Mouse (Mus musculus) spleen, adult 2 months (tissue): ENCODE measurements around the gene Tmub2. TPM values are rescaled to one million over a fixed set of nuclear protein-coding genes. Genes with fewer than 3 reads are reported as not detected.

Source experiments
- DNase-seq, 2 experiments: peaks; one replicate each; pipeline versions ENCODE4 v3.0.0 to v3.0.0-alpha.2; 2012 to 2021; ENCODE audit warnings: low spot score in 2 of 2, low read depth in 1 of 2
- H3K27ac ChIP-seq: fragments of 200-500 bp; 2 replicates; pipeline ENCODE4 v1.5.1; 2012; ENCODE audit warnings: low read length, inconsistent platforms; ENCODE audit not compliant: insufficient read depth
- H3K27me3 ChIP-seq: fragments of 200-500 bp; 2 replicates; pipeline ENCODE4 v1.6.1; 2012; ENCODE audit warnings: mild to moderate bottlenecking, moderate library complexity, low read length, inconsistent platforms; ENCODE audit not compliant: control insufficient read depth, insufficient read depth
- H3K36me3 ChIP-seq: fragments of 200-500 bp; 2 replicates; pipeline ENCODE4 v1.6.1; 2012; ENCODE audit warnings: mild to moderate bottlenecking, low read length, inconsistent platforms; ENCODE audit not compliant: control insufficient read depth, insufficient read depth
- H3K4me1 ChIP-seq: fragments of 200-500 bp; 2 replicates; pipeline ENCODE4 v1.6.1; 2011; ENCODE audit warnings: inconsistent platforms; ENCODE audit not compliant: control insufficient read depth, insufficient read depth, insufficient read length
- H3K4me3 ChIP-seq: fragments of 200-500 bp; 2 replicates; pipeline ENCODE4 v1.5.1; 2011; ENCODE audit warnings: mild to moderate bottlenecking, inconsistent platforms; ENCODE audit not compliant: insufficient read depth, insufficient read length; ENCODE audit errors: extremely low read depth
- CTCF ChIP-seq: fragments of 200-500 bp; IDR thresholded peaks from 2 replicates; pipeline ENCODE4 v1.5.1; 2011; ENCODE audit warnings: mild to moderate bottlenecking, inconsistent platforms; ENCODE audit not compliant: insufficient read depth, insufficient read length, insufficient replicate concordance; ENCODE audit errors: extremely low read depth
- POLR2A ChIP-seq: fragments of 200-500 bp; IDR thresholded peaks from 2 replicates; pipeline ENCODE4 v1.6.1; 2011; ENCODE audit warnings: low read depth, low read length, inconsistent platforms
- WGBS: fragments of 180-500 bp; shearing (Covaris S2); methylation state at CpG from one replicate; pipeline ENCODE4 v1.1.7; 2018; 5-methylcytosine and 5-hydroxymethylcytosine counted together
- polyA plus RNA-seq: library from polyadenylated mRNA; depleted of rRNA; stranded (reverse); fragments of >200 nt; gene quantifications from 2 replicates; pipeline ENCODE4 v1.2.3, GENCODE M21; 2012

Gene Tmub2
- polyA plus RNA-seq, 1 experiment: 31.6 TPM

- Histone ChIP-seq H3K27me3 (no peaks in the 10 kb centered on the region), H3K4me1 (peaks cover 22% of the 10 kb centered on the region; the same call in 1 of the 2 replicates), H3K4me3 (no peak overlapping the region), H3K36me3 (peaks cover 46% of the 10 kb centered on the region), H3K27ac (no peak overlapping the region)
- 85% methylated on average over 33 of the region's 38 CpGs for WGBS
- DNase-seq: no peak
- TF ChIP-seq POLR2A (no peak), CTCF (no peak)
Measured at GRCm38 (mm10) chr11:102310768-102311695, 26.3 kb downstream of the Tmub2 start.

GRCm38 (mm10) chr11:102311966-102312365 is 27.2 kb downstream of the Tmub2 start:
- no peak overlapping the region for H3K4me3 ChIP-seq
- H3K36me3 ChIP-seq: peaks cover 38% of the 10 kb centered on the region
- no peak for TF ChIP-seq POLR2A
- TF ChIP-seq CTCF: no peak
- WGBS: 93% methylated on average over 4 of the region's 4 CpGs
- H3K27me3 ChIP-seq: no peaks in the 10 kb centered on the region
- no peak overlapping the region for H3K27ac ChIP-seq
- no peak for DNase-seq
- peaks cover 26% of the 10 kb centered on the region; the same call in 1 of the 2 replicates for H3K4me1 ChIP-seq

DNA sequence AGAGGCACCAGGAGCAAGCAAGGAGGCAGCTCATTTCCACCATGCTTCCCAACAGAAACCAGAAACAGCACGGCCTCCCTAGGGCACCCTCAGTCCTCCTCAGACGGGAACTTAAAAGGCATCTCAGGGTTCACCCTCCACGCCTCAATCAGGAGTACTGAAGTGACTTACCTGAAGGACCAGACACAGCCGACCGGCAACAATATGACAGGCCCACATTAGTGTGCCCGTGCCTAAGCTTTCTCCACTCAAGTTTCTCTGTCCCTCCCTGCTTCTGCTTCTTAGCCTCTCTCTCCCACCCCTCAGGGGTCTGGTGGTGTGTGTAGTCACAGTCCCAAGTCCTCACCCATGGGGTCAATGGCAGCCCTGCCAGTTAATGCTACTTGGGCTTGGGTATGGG is 27.9 kb downstream of the Tmub2 start:
- Histone ChIP-seq H3K27ac (no peak overlapping the region), H3K36me3 (peaks cover 33% of the 10 kb centered on the region)
- no peak for DNase-seq

GRCm38 (mm10) chr11:102314321-102314720 is 29.6 kb downstream of the Tmub2 start:
- Histone ChIP-seq H3K27me3 (no peaks in the 10 kb centered on the region), H3K4me1 (peaks cover 21% of the 10 kb centered on the region; the same call in 1 of the 2 replicates), H3K36me3 (peaks cover 26% of the 10 kb centered on the region), H3K27ac (no peak overlapping the region), H3K4me3 (no peak overlapping the region)
- 86% methylated on average over 12 of the region's 12 CpGs for WGBS
- no peak for TF ChIP-seq POLR2A
- no peak for TF ChIP-seq CTCF
- DNase-seq: no peak

More for the DNA sequence above, 27.9 kb downstream of the Tmub2 start:
- no peaks in the 10 kb centered on the region for H3K27me3 ChIP-seq
- WGBS: 94% methylated on average over 6 of the region's 6 CpGs
- no peak overlapping the region for H3K4me3 ChIP-seq
- TF ChIP-seq CTCF (no peak), POLR2A (no peak)
- H3K4me1 ChIP-seq: peaks cover 26% of the 10 kb centered on the region; the same call in 1 of the 2 replicates

DNA sequence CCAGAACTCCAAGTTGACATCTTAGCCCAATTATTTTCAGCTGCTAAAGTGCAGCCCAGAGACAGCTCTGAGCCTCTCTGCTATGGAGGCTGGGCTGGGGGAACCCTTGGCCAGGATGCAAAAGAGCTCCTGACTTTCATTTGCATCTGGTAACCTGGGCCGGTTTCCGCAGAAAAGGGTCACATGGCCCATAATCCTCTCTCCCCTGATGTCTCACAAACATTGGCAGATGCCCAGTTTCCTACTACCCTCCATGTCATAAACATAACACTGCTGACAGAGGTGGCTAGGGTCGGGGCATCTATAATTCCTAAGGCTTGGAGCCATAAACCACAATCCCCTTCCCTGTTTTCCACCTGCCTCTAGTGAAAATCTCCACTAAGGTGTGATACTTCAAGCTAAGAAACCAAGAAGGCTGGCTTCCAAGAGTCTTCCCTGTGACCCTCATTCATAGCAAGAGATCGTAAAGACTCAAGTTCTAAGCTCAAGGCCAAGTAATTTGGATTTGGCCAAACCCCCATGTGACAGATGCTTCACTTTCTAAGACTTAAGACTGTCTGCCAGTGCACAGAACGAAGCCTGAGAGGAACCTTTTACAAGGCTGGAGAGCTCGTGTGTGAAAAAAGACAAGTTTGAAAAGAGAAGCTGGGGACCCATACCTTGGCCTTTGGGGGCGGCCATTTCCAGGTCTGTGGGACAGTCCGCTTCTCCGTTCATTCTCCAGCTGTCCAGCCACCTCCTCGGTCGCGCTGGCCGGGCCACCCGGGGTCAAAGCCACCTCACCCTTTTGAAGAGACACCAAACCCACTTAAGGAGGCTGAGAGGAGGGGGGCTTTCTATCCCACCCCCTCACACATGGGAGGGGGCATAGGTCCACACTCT is 31.2 kb downstream of the Tmub2 start:
- TF ChIP-seq CTCF (no peak), POLR2A (no peak)
- H3K36me3 ChIP-seq: peaks cover 25% of the 10 kb centered on the region
- peak; percentile 23 to 49 for DNase-seq
- H3K4me3 ChIP-seq: peak overlapping the region; percentile 73
- no peaks in the 10 kb centered on the region for H3K27me3 ChIP-seq
- WGBS: 17% methylated on average over 14 of the region's 14 CpGs
- peaks cover 20% of the 10 kb centered on the region; the same call in 1 of the 2 replicates for H3K4me1 ChIP-seq
- H3K27ac ChIP-seq: peak overlapping the region; percentile 72

- TF ChIP-seq CTCF (no peak), POLR2A (peak; percentile 50; the same call in 1 of the 2 replicates)
- WGBS: 1% methylated on average over 58 of the region's 80 CpGs
- Histone ChIP-seq H3K4me1 (peaks cover 17% of the 10 kb centered on the region; the same call in 1 of the 2 replicates), H3K27ac (peak overlapping the region; percentile 98), H3K4me3 (peak overlapping the region; percentile 73), H3K27me3 (no peaks in the 10 kb centered on the region), H3K36me3 (peaks cover 23% of the 10 kb centered on the region)
- DNase-seq: peak; percentile 56 to 91
Measured at GRCm38 (mm10) chr11:102316572-102317297, 32.0 kb downstream of the Tmub2 start.
